Mouse (Mus musculus) limb, embryonic 14.5 days (tissue): ENCODE measurements around the gene H2-T24. TPM values are rescaled to one million over a fixed set of nuclear protein-coding genes. Genes with fewer than 3 reads are reported as not detected.
"Not testable (repeated sequence)": the region's sequence is repeated elsewhere in the genome, so short reads cannot be mapped to it uniquely, and the experiment has no call there.

ENCODE experiments used
- ATAC-seq: fragments of 200-750 bp; cut with Nextera tagmentation; 2 replicates; pipeline ENCODE4 v1.8.0; 2017; ENCODE audit warnings: low read depth, moderate number of reproducible peaks, moderate TSS enrichment; ENCODE audit not compliant: low FRiP score
- DNase-seq: peaks from one replicate; pipeline ENCODE4 v3.0.0-alpha.2; 2015; ENCODE audit warnings: low spot score
- H3K27ac ChIP-seq: fragments of 300-500 bp; sonication (generic); replicated peaks from 2 replicates; pipeline ENCODE4 v1.5.1; 2014; ENCODE audit warnings: low read depth, mild to moderate bottlenecking, low read length, moderate library complexity, mixed read lengths
- H3K27me3 ChIP-seq: fragments of 300-500 bp; sonication (generic); 2 replicates; pipeline ENCODE4 v1.6.1; 2014; ENCODE audit warnings: low read length, mixed read lengths; ENCODE audit not compliant: control insufficient read depth, insufficient read depth
- H3K36me3 ChIP-seq: fragments of 300-500 bp; sonication (generic); 2 replicates; pipeline ENCODE4 v1.6.1; 2014; ENCODE audit warnings: mild to moderate bottlenecking, low read length, moderate library complexity, mixed read lengths; ENCODE audit not compliant: control insufficient read depth, insufficient read depth
- H3K4me1 ChIP-seq: fragments of 300-500 bp; sonication (generic); 2 replicates; pipeline ENCODE4 v1.6.1; 2014; ENCODE audit warnings: antibody characterized with exemption, low read length, mixed read lengths; ENCODE audit not compliant: control insufficient read depth, insufficient read depth
- H3K4me2 ChIP-seq: fragments of 300-500 bp; sonication (generic); replicated peaks from 2 replicates; pipeline ENCODE4 v1.6.1; 2014; ENCODE audit warnings: low read depth, mild to moderate bottlenecking, low read length, moderate library complexity; ENCODE audit not compliant: severe bottlenecking
- H3K4me3 ChIP-seq: fragments of 300-500 bp; sonication (generic); replicated peaks from 2 replicates; pipeline ENCODE4 v1.5.1; 2014; ENCODE audit warnings: low read length
- H3K9ac ChIP-seq: fragments of 300-500 bp; sonication (generic); 2 replicates; pipeline ENCODE4 v1.6.1; 2014; ENCODE audit warnings: mild to moderate bottlenecking, low read depth, low read length, moderate library complexity; ENCODE audit not compliant: severe bottlenecking
- H3K9me3 ChIP-seq: fragments of 300-500 bp; sonication (generic); 2 replicates; pipeline ENCODE4 v1.6.1; 2016; ENCODE audit warnings: low read length; ENCODE audit not compliant: control insufficient read depth
- POLR2A ChIP-seq: fragments of 200-500 bp; IDR thresholded peaks from 2 replicates; pipeline ENCODE4 v1.8.0; 2012; ENCODE audit warnings: inconsistent platforms, mild to moderate bottlenecking, moderate library complexity, borderline replicate concordance; ENCODE audit not compliant: insufficient read depth, insufficient read length; ENCODE audit errors: extremely low read depth
- WGBS: fragments of 180-500 bp; shearing (Covaris S2); extraction: QIAGEN DNeasy Blood & Tissue Kit; methylation state at CpG from one replicate; pipeline ENCODE4 v1.1.7; 2014; 5-methylcytosine and 5-hydroxymethylcytosine counted together
- polyA plus RNA-seq, 2 experiments: library from polyadenylated mRNA; depleted of rRNA in 1 of 2; stranded (reverse) in 1 of 2; unstranded in 1 of 2; fragments of >200 nt; fragmentation: Nextera tagmentation in 1 of 2; extraction: Ambion mirVana in 1 of 2; gene quantifications; 2 replicates each; pipeline versions ENCODE4 v1.2.1 to v1.2.3; 2012 to 2014

The H2-T24 gene
- polyA plus RNA-seq (2012; rRNA removed) = 0.14 and 0.42 TPM in 2 replicates
- polyA plus RNA-seq (2014; fragmentation: Nextera tagmentation; extraction: Ambion mirVana) = 1.5 and 3.3 TPM in 2 replicates

GRCm38 (mm10) chr17:36020191-36021073, at the start of gene H2-T24:
H2-T24 (minus strand) TSS chr17:36020560.
- WGBS = 45% methylated on average over 15 of the region's 15 CpGs
- Histone ChIP-seq H3K4me2 (peak within 1 kb of the TSS; percentile 31), H3K27me3 (no peaks in the 10 kb centered on the region), H3K4me3 (no peak within 1 kb of the TSS; the same call in 1 of the 2 replicates), H3K9me3 (no peaks in the 10 kb centered on the region), H3K36me3 (0 out of 2 replicates have a peak, but pooled peaks cover under 1% of the 10 kb centered on the region), H3K27ac (no peak within 1 kb of the TSS; the same call in 1 of the 2 replicates), H3K9ac (no peak within 1 kb of the TSS), H3K4me1 (0 out of 2 replicates have a peak, but pooled peaks cover 5% of the 10 kb centered on the region)
- peak; percentile 21 for DNase-seq
- ATAC-seq = no peak
- no peak for TF ChIP-seq POLR2A

GRCm38 (mm10) chr17:36060829-36061228, 40.5 kb upstream of the H2-T24 start:
- Histone ChIP-seq H3K4me1 (no peaks in the 10 kb centered on the region), H3K27me3 (no peaks in the 10 kb centered on the region), H3K36me3 (no peaks in the 10 kb centered on the region), H3K4me3 (no peak overlapping the region), H3K4me2 (no peak overlapping the region), H3K27ac (no peak overlapping the region), H3K9ac (no peak overlapping the region), H3K9me3 (no peaks in the 10 kb centered on the region)
- TF ChIP-seq POLR2A = no peak
- ATAC-seq (no peak), DNase-seq (peak; percentile 90)
- WGBS = 27% methylated on average over 2 of the region's 2 CpGs

- ATAC-seq, H3K36me3 ChIP-seq, H3K27ac ChIP-seq, H3K9me3 ChIP-seq, DNase-seq, H3K9ac ChIP-seq, H3K4me1 ChIP-seq, H3K27me3 ChIP-seq, H3K4me2 ChIP-seq, H3K4me3 ChIP-seq: not testable (repeated sequence)
- WGBS = 55% methylated on average over 1 of the region's 1 CpGs
Observed at GRCm38 (mm10) chr17:36058362-36058761, 38.0 kb upstream of the H2-T24 start, which contains the start of gene Gm11127. Gm11127 (minus strand) TSS chr17:36058371.

- not testable (repeated sequence) for H3K27me3 ChIP-seq, H3K9ac ChIP-seq, H3K36me3 ChIP-seq, H3K4me1 ChIP-seq, ATAC-seq, DNase-seq, H3K9me3 ChIP-seq, H3K4me3 ChIP-seq, H3K27ac ChIP-seq, H3K4me2 ChIP-seq
- WGBS = 89% methylated on average over 23 of the region's 25 CpGs
Observed at GRCm38 (mm10) chr17:36057927-36058326, 37.6 kb upstream of the H2-T24 start.

GRCm38 (mm10) chr17:36043286-36043685, 22.9 kb upstream of the H2-T24 start:
- H3K4me2 ChIP-seq = peak overlapping the region; percentile 63
- H3K9ac ChIP-seq = no peak overlapping the region
- no peaks in the 10 kb centered on the region for H3K36me3 ChIP-seq
- H3K4me3 ChIP-seq = peak overlapping the region; percentile 36
- 85% methylated on average over 3 of the region's 3 CpGs for WGBS
- DNase-seq (no peak), ATAC-seq (no peak)
- H3K4me1 ChIP-seq = no peaks in the 10 kb centered on the region
- TF ChIP-seq POLR2A = no peak
- H3K27me3 ChIP-seq = no peaks in the 10 kb centered on the region
- no peaks in the 10 kb centered on the region for H3K9me3 ChIP-seq
- no peak overlapping the region for H3K27ac ChIP-seq
